Mouse (Mus musculus): ENCODE data around the gene Olfr186.
"Not testable (repeated sequence)": the region's sequence is repeated elsewhere in the genome, so short reads cannot be mapped to it uniquely, and the experiment has no call there.

The Olfr186 gene

GRCm38 (mm10) chr16:59030191-59030590 is at the start of gene Olfr186:
Gene Olfr186 (minus strand): TSS chr16:59030291.
- no peak for DNase-seq (ENCODE audit: low spot score in 2 of 2)

GRCm38 (mm10) chr16:59077905-59078304 is 47.8 kb upstream of the Olfr186 start, which contains the start of gene Olfr190:
Gene Olfr190 (minus strand): TSS chr16:59078005.
- DNase-seq (ENCODE audit: low spot score in 2 of 2): no peak

- no peak for DNase-seq (ENCODE audit: low spot score in 2 of 2)
Observed at GRCm38 (mm10) chr16:59073520-59073919, 43.4 kb upstream of the Olfr186 start.

GRCm38 (mm10) chr16:59071755-59072154 is 41.7 kb upstream of the Olfr186 start:
- no peak for DNase-seq (ENCODE audit: low spot score in 2 of 2)

GRCm38 (mm10) chr16:59062411-59062810 is 32.3 kb upstream of the Olfr186 start:
- not testable (repeated sequence) for DNase-seq (ENCODE audit: low spot score in 2 of 2)

GRCm38 (mm10) chr16:59049286-59049685 is 19.2 kb upstream of the Olfr186 start:
- DNase-seq (ENCODE audit: low spot score in 2 of 2): not testable (repeated sequence)

- DNase-seq (ENCODE audit: low spot score in 2 of 2): no peak
Observed at GRCm38 (mm10) chr16:59048860-59049259, 18.8 kb upstream of the Olfr186 start.

GRCm38 (mm10) chr16:59047579-59047978 is 17.5 kb upstream of the Olfr186 start:
- no peak for DNase-seq (ENCODE audit: low spot score in 2 of 2)

GRCm38 (mm10) chr16:59045835-59046234 is 15.7 kb upstream of the Olfr186 start:
- DNase-seq (ENCODE audit: low spot score in 2 of 2): no peak

- DNase-seq (ENCODE audit: low spot score in 2 of 2): no peak
Observed at GRCm38 (mm10) chr16:59039710-59040109, 9.6 kb upstream of the Olfr186 start, which contains the start of gene Olfr187. Gene Olfr187 (minus strand): TSS chr16:59039767.

- DNase-seq (ENCODE audit: low spot score in 2 of 2): no peak
Observed at GRCm38 (mm10) chr16:59013357-59014018, 16.6 kb downstream of the Olfr186 start.

GRCm38 (mm10) chr16:59007146-59007545 is 22.9 kb downstream of the Olfr186 start:
- no peak for DNase-seq (ENCODE audit: low spot score in 2 of 2)

- DNase-seq (ENCODE audit: low spot score in 2 of 2): no peak
Observed at GRCm38 (mm10) chr16:58995057-58995456, 35.0 kb downstream of the Olfr186 start, which contains the start of gene Olfr183. Gene Olfr183 (plus strand): TSS chr16:58995357.
